Mouse (Mus musculus) MEL (cell line): ENCODE measurements around the gene Actrt2. TPM values are rescaled to one million over a fixed set of nuclear protein-coding genes. Genes with fewer than 3 reads are reported as not detected.

Source experiments
- DNase-seq: peaks from one replicate; pipeline ENCODE4 v3.0.0; 2011; ENCODE audit warnings: low read depth, low spot score
- H3K27ac ChIP-seq: 2 replicates; pipeline ENCODE4 v1.5.1; 2012; ENCODE audit warnings: low read depth, mild to moderate bottlenecking, control low read depth, low read length, moderate library complexity; ENCODE audit not compliant: control insufficient read depth
- H3K27me3 ChIP-seq, 2 experiments: fragments of 150-350 bp in 1 of 2; sonication (generic) in 1 of 2; 2 replicates each; pipeline ENCODE4 v1.6.1; 2012; ENCODE audit warnings: low read length in 2 of 2, mild to moderate bottlenecking in 2 of 2, improper control_type of control experiment in 1 of 2, moderate library complexity in 1 of 2; ENCODE audit not compliant: insufficient read depth in 2 of 2, control insufficient read depth in 1 of 2
- H3K36me3 ChIP-seq, 2 experiments: 2 replicates each; pipeline ENCODE4 v1.6.1; 2012 to 2014; ENCODE audit warnings: low read length in 2 of 2, improper control_type of control experiment in 1 of 2, inconsistent platforms in 1 of 2, mild to moderate bottlenecking in 1 of 2; ENCODE audit not compliant: insufficient read depth in 2 of 2, control insufficient read depth in 1 of 2
- H3K4me1 ChIP-seq, 2 experiments: fragments of 150-350 bp in 1 of 2; sonication (generic) in 1 of 2; 2 replicates each; pipeline ENCODE4 v1.6.1; 2012; ENCODE audit warnings: low read length in 2 of 2, improper control_type of control experiment in 1 of 2, mild to moderate bottlenecking in 1 of 2; ENCODE audit not compliant: insufficient read depth in 2 of 2, control insufficient read depth in 1 of 2
- H3K4me3 ChIP-seq, 2 experiments: fragments of 150-350 bp in 1 of 2; sonication (generic) in 1 of 2; 2 replicates each; pipeline ENCODE4 v1.5.1; 2012; ENCODE audit warnings: low read depth in 2 of 2, low read length in 2 of 2, mild to moderate bottlenecking in 2 of 2, moderate library complexity in 2 of 2, control low read depth in 1 of 2, improper control_type of control experiment in 1 of 2; ENCODE audit not compliant: control insufficient read depth in 1 of 2, insufficient read depth in 1 of 2
- H3K79me2 ChIP-seq: 2 replicates; pipeline ENCODE4 v1.6.1; 2012; ENCODE audit warnings: mild to moderate bottlenecking, low read length, moderate library complexity; ENCODE audit not compliant: control insufficient read depth, poor library complexity, insufficient read depth
- H3K9ac ChIP-seq: 2 replicates; pipeline ENCODE4 v1.6.1; 2012; ENCODE audit warnings: low read depth, mild to moderate bottlenecking, control low read depth, low read length, moderate library complexity; ENCODE audit not compliant: control insufficient read depth, poor library complexity, severe bottlenecking
- H3K9me3 ChIP-seq: fragments of 150-350 bp; sonication (generic); replicated peaks from 2 replicates; pipeline ENCODE4 v1.6.1; 2012; ENCODE audit warnings: mild to moderate bottlenecking, low read length, improper control_type of control experiment, moderate library complexity; ENCODE audit not compliant: insufficient read depth
- BHLHE40 ChIP-seq: IDR thresholded peaks from 2 replicates; pipeline ENCODE4 v1.6.1; 2012; ENCODE audit warnings: low read depth, mild to moderate bottlenecking, inconsistent platforms, low read length, improper control_type of control experiment, borderline replicate concordance
- EP300 ChIP-seq, 2 experiments: IDR thresholded peaks; 2 replicates each; pipeline ENCODE4 v1.6.1; 2011; ENCODE audit warnings: improper control_type of control experiment in 2 of 2, low read length in 2 of 2, low read depth in 1 of 2, mild to moderate bottlenecking in 1 of 2
- MYB ChIP-seq: IDR thresholded peaks from 2 replicates; pipeline ENCODE4 v1.6.1; 2011; ENCODE audit warnings: mild to moderate bottlenecking, low read depth, low read length, improper control_type of control experiment
- MYC ChIP-seq: IDR thresholded peaks from 2 replicates; pipeline ENCODE4 v1.6.1; 2011; ENCODE audit warnings: low read depth, mild to moderate bottlenecking, low read length, improper control_type of control experiment, moderate library complexity
- POLR2AphosphoS5 ChIP-seq: IDR thresholded peaks from 2 replicates; pipeline ENCODE4 v1.6.1; 2012; ENCODE audit warnings: low read depth, borderline replicate concordance, mild to moderate bottlenecking, inconsistent platforms, low read length, moderate library complexity, mixed read lengths
- RCOR1 ChIP-seq: IDR thresholded peaks from 2 replicates; pipeline ENCODE4 v1.6.1; 2012; ENCODE audit warnings: low read depth, mild to moderate bottlenecking, inconsistent platforms, low read length, improper control_type of control experiment
- TCF12 ChIP-seq: IDR thresholded peaks from 2 replicates; pipeline ENCODE4 v1.6.1; 2014; ENCODE audit warnings: low read depth, mild to moderate bottlenecking, inconsistent platforms, low read length, improper control_type of control experiment, moderate library complexity
- UBTF ChIP-seq: IDR thresholded peaks from 2 replicates; pipeline ENCODE4 v1.6.1; 2012; ENCODE audit warnings: low read depth, mild to moderate bottlenecking, inconsistent platforms, low read length, improper control_type of control experiment, moderate library complexity, borderline replicate concordance; ENCODE audit not compliant: insufficient read depth
- USF2 ChIP-seq, 2 experiments: IDR thresholded peaks; 2 replicates each; pipeline ENCODE4 v1.6.1; 2011 to 2012; ENCODE audit warnings: improper control_type of control experiment in 2 of 2, low read length in 2 of 2, borderline replicate concordance in 1 of 2, inconsistent platforms in 1 of 2, low read depth in 1 of 2, mild to moderate bottlenecking in 1 of 2; ENCODE audit not compliant: insufficient read depth in 1 of 2
- ZMIZ1 ChIP-seq: IDR thresholded peaks from 2 replicates; pipeline ENCODE4 v1.6.1; 2012; ENCODE audit warnings: low read depth, mild to moderate bottlenecking, inconsistent platforms, low read length, improper control_type of control experiment, moderate library complexity
- polyA plus RNA-seq, 2 experiments: library from polyadenylated mRNA; stranded (reverse) in 1 of 2; unstranded in 1 of 2; fragments of >175 nt in 1 of 2; fragments of >200 nt in 1 of 2; gene quantifications; 2 replicates each; pipeline versions ENCODE4 v1.2.1 to v1.2.4; 2012; ENCODE audit warnings: low replicate concordance in 2 of 2, low read depth in 1 of 2; ENCODE audit not compliant: insufficient read length in 2 of 2, insufficient read depth in 1 of 2, missing spikeins in 1 of 2
- total RNA-seq: library from RNA; depleted of rRNA; stranded (reverse); fragments of 300-350 nt; gene quantifications from 2 replicates; pipeline ENCODE4 v1.2.3, GENCODE M21; 2012

Actrt2 gene
- total and polyA plus RNA-seq, 3 experiments, result not detected

DNA sequence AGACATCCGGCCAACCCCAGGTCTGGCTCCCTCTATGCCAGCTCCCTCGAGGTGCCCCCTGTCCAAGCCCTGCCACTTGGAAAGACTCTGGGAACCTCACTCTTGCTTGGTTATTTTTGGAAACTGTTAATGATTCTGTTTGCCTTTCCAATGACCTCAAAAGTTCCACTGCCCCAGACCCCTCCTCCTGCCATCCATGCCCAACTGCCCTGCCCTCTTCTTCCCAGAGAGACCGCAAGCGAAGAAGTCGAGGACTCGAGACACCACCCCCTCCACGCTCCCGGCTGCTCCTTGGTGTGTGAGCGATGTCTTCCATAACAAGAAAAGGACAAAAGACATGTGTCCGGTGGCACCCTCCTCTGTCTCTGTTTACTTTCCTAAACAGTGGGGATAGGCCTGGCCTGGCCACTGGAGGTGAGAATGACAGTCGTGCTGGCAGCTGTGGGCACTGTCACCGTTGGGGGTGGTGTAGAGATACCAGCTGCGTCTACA lies 33.3 kb upstream of the Actrt2 start:
- H3K9ac ChIP-seq, result no peak overlapping the region
- no peaks in the 10 kb centered on the region for H3K27me3 ChIP-seq
- H3K4me3 ChIP-seq, result no peak overlapping the region
- no peaks in the 10 kb centered on the region for H3K4me1 ChIP-seq
- H3K27ac ChIP-seq, result no peak overlapping the region
- DNase-seq, result no peak
- no peaks in the 10 kb centered on the region for H3K36me3 ChIP-seq
- no peak for TF ChIP-seq TCF12
- TF ChIP-seq POLR2AphosphoS5, result no peak
- no peak for TF ChIP-seq MYB
- TF ChIP-seq MYC, result no peak
- TF ChIP-seq USF2 (IDR thresholded peaks at IDR 0.05; ENCODE audit: borderline replicate concordance in 1 of 2, insufficient read depth in 1 of 2, low read depth in 1 of 2, low read length in 2 of 2), result no peak
- TF ChIP-seq ZMIZ1, result no peak
- no peak for TF ChIP-seq UBTF
- no peaks in the 10 kb centered on the region for H3K9me3 ChIP-seq
- H3K79me2 ChIP-seq, result no peaks in the 10 kb centered on the region

GRCm38 (mm10) chr4:154700436-154700835 lies 32.8 kb upstream of the Actrt2 start:
- no peak overlapping the region for H3K27ac ChIP-seq
- no peaks in the 10 kb centered on the region for H3K4me1 ChIP-seq
- no peak for DNase-seq
- H3K9ac ChIP-seq, result no peak overlapping the region
- TF ChIP-seq RCOR1, result no peak
- TF ChIP-seq BHLHE40, result no peak
- H3K27me3 ChIP-seq, result no peaks in the 10 kb centered on the region
- H3K79me2 ChIP-seq, result no peaks in the 10 kb centered on the region
- no peak overlapping the region for H3K4me3 ChIP-seq
- no peaks in the 10 kb centered on the region for H3K9me3 ChIP-seq
- H3K36me3 ChIP-seq, result no peaks in the 10 kb centered on the region

- peak; percentile 32 for DNase-seq
- peak in 1 of 2 experiments; percentile 16; a peak in 1 of 4 replicates for TF ChIP-seq EP300 (IDR thresholded peaks at IDR 0.05; ENCODE audit: low read depth in 1 of 2, low read length in 2 of 2)
- no peak for TF ChIP-seq ZMIZ1
- no peak overlapping the region for H3K9ac ChIP-seq
- no peak overlapping the region for H3K27ac ChIP-seq
- no peaks in the 10 kb centered on the region for H3K4me1 ChIP-seq
- no peaks in the 10 kb centered on the region for H3K27me3 ChIP-seq
- no peaks in the 10 kb centered on the region for H3K9me3 ChIP-seq
- H3K4me3 ChIP-seq, result no peak overlapping the region
- no peaks in the 10 kb centered on the region for H3K36me3 ChIP-seq
- H3K79me2 ChIP-seq, result no peaks in the 10 kb centered on the region
Measured at GRCm38 (mm10) chr4:154699236-154699635, 31.6 kb upstream of the Actrt2 start.
